In the genomic region with DNA sequence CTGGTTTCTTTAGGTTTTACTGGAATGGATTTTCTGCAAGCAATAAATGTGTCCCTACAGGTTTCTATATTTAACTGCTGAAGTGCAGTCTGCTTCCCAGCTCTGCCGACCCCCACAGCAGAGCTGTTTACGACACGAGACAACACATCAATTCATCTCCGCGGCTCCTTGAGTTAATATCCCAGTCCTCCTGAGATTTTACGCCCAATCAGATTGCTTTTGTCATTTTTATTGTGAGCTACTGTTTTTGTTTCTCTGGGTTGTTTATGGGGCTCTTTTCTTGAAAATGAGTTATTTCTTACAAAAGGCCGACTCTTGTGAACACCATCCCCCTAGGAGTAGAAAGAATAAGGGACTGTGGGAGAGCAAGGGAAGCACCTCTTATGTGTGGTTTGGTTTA, we compare ENCODE assay signal across 21 mouse cellular contexts. TPM values are rescaled to one million over a fixed set of nuclear protein-coding genes. Genes with fewer than 3 reads are reported as not detected.
DNase-seq lines count a peak whose midpoint lies in the region; ATAC-seq and TF ChIP-seq lines count a peak whose summit lies in the region.
"Had no signal": no experiment of that assay in that cellular context is flagged by ENCODE, and none has a peak within 500 bp of the region (broad histone marks: within the 10 kb centered on the region; RNA-seq: fewer than 3 reads in every experiment).

No protein-coding gene starts in this region.

- no peak overlapping the region for H3K9ac ChIP-seq in heart, postnatal 0 days (replicated peaks; ENCODE audit: low read depth, low read length)
- H3K9ac ChIP-seq in limb, embryonic 11.5 days (ENCODE audit: low read length): no peak overlapping the region
- H3K9ac ChIP-seq in neural tube, embryonic 13.5 days: no peak overlapping the region
- H3K9ac ChIP-seq: forebrain, embryonic 15.5 days; hindbrain, embryonic 12.5 days; liver, embryonic 14.5 days; lung, embryonic 15.5 days had no signal

- H3K9me3 ChIP-seq in heart, embryonic 10.5 days: no peaks in the 10 kb centered on the region
- H3K9me3 ChIP-seq in heart, postnatal 0 days (replicated peaks; ENCODE audit: control insufficient read depth, low read length): no peaks in the 10 kb centered on the region
- H3K9me3 ChIP-seq in limb, embryonic 11.5 days (ENCODE audit: control insufficient read depth, low read length): no peaks in the 10 kb centered on the region
- no peaks in the 10 kb centered on the region for H3K9me3 ChIP-seq in limb, embryonic 10.5 days (replicated peaks)
- no peaks in the 10 kb centered on the region for H3K9me3 ChIP-seq in neural tube, embryonic 13.5 days
- H3K9me3 ChIP-seq: forebrain, embryonic 15.5 days; hindbrain, embryonic 12.5 days; lung, embryonic 15.5 days had no signal

- no peak for TF ChIP-seq POLR2A in cerebellum, adult 2 months (IDR thresholded peaks at IDR 0.05; ENCODE audit: borderline replicate concordance, insufficient read depth, low read length)

- peak overlapping the region; percentile 29; the same call in 1 of the 2 replicates for H3K27ac ChIP-seq in heart, embryonic 10.5 days
- no peak overlapping the region for H3K27ac ChIP-seq in heart, postnatal 0 days (ENCODE audit: low read depth)
- H3K27ac ChIP-seq in limb, embryonic 11.5 days (replicated peaks; ENCODE audit: low read depth, low read length): no peak overlapping the region
- H3K27ac ChIP-seq in limb, embryonic 10.5 days: no peak overlapping the region
- peak overlapping the region; percentile 49; the same call in 1 of the 2 replicates for H3K27ac ChIP-seq in neural tube, embryonic 13.5 days (replicated peaks)
- no peak overlapping the region for H3K27ac ChIP-seq in cerebellum, adult 2 months (ENCODE audit: insufficient read depth, low read length)
- H3K27ac ChIP-seq: forebrain, embryonic 15.5 days; hindbrain, embryonic 12.5 days; liver, embryonic 14.5 days; lung, embryonic 15.5 days had no signal

- WGBS in heart, embryonic 10.5 days: 49% methylated on average over 7 of the region's 7 CpGs
- 34% methylated on average over 7 of the region's 7 CpGs for WGBS in heart, postnatal 0 days
- 9% methylated on average over 7 of the region's 7 CpGs for WGBS in limb, embryonic 11.5 days
- WGBS in limb, embryonic 10.5 days: 17% methylated on average over 7 of the region's 7 CpGs
- 9% methylated on average over 7 of the region's 7 CpGs for WGBS in neural tube, embryonic 13.5 days
- WGBS in cerebellum, adult 2 months: 60% methylated on average over 7 of the region's 7 CpGs

- no peak overlapping the region for H3K4me3 ChIP-seq in heart, embryonic 10.5 days
- no peak overlapping the region for H3K4me3 ChIP-seq in heart, postnatal 0 days (ENCODE audit: low read depth, low read length)
- H3K4me3 ChIP-seq in limb, embryonic 11.5 days (ENCODE audit: low read depth, low read length): no peak overlapping the region
- no peak overlapping the region for H3K4me3 ChIP-seq in limb, embryonic 10.5 days
- H3K4me3 ChIP-seq in neural tube, embryonic 13.5 days: no peak overlapping the region; the same call in 1 of the 2 replicates
- H3K4me3 ChIP-seq in cerebellum, adult 2 months (replicated peaks; ENCODE audit: insufficient read depth, low read depth, low read length): no peak overlapping the region
- H3K4me3 ChIP-seq: forebrain, embryonic 15.5 days; hindbrain, embryonic 12.5 days; lung, embryonic 15.5 days had no signal

- intact Hi-C loops in heart, postnatal 36 days (cut with DNase I): loop anchor here (5.0 kb wide), 1 partner anchor 70 kb away; the partner anchor contains the start of gene Tax1bp1

- TF ChIP-seq EP300 in heart, postnatal 0 days (IDR thresholded peaks at IDR 0.05; ENCODE audit: low read depth): no peak

- DNase-seq in heart, embryonic 10.5 days (ENCODE audit: low spot score): no peak
- DNase-seq in heart, postnatal 36 days: no peak
- DNase-seq in heart, postnatal 0 days (ENCODE audit: low spot score): no peak
- no peak for DNase-seq in heart, adult 8-10 months (ENCODE audit: low spot score)
- DNase-seq in limb, embryonic 11.5 days (ENCODE audit: low spot score): peak; percentile 49
- DNase-seq in limb, embryonic 10.5 days (ENCODE audit: low spot score): no peak
- no peak for DNase-seq in cerebellum, adult 2 months
- DNase-seq: adrenal gland, postnatal 10 days; cerebellum, postnatal 10 days; kidney, adult 18-20 months; lung, postnatal 4 days; right cerebral cortex, postnatal 25 days; thymus, adult 18-20 months had no signal

- no peaks in the 10 kb centered on the region for H3K36me3 ChIP-seq in heart, embryonic 10.5 days
- no peaks in the 10 kb centered on the region for H3K36me3 ChIP-seq in heart, postnatal 0 days (replicated peaks; ENCODE audit: control insufficient read depth, insufficient read depth, low read length)
- no peaks in the 10 kb centered on the region for H3K36me3 ChIP-seq in limb, embryonic 11.5 days (ENCODE audit: control insufficient read depth, insufficient read depth, low read length)
- H3K36me3 ChIP-seq in limb, embryonic 10.5 days: no peaks in the 10 kb centered on the region
- H3K36me3 ChIP-seq in neural tube, embryonic 13.5 days: no peaks in the 10 kb centered on the region
- H3K36me3 ChIP-seq: forebrain, embryonic 15.5 days; hindbrain, embryonic 12.5 days; lung, embryonic 15.5 days had no signal

- no peaks in the 10 kb centered on the region for H3K27me3 ChIP-seq in heart, embryonic 10.5 days (ENCODE audit: insufficient read depth, poor library complexity, severe bottlenecking)
- no peaks in the 10 kb centered on the region for H3K27me3 ChIP-seq in heart, postnatal 0 days (ENCODE audit: control insufficient read depth, insufficient read depth, low read length)
- H3K27me3 ChIP-seq in limb, embryonic 11.5 days (ENCODE audit: control insufficient read depth, insufficient read depth, low read length): no peaks in the 10 kb centered on the region
- peaks cover 33% of the 10 kb centered on the region for H3K27me3 ChIP-seq in limb, embryonic 10.5 days (ENCODE audit: low read depth, poor library complexity, severe bottlenecking)
- no peaks in the 10 kb centered on the region for H3K27me3 ChIP-seq in neural tube, embryonic 13.5 days
- H3K27me3 ChIP-seq in cerebellum, adult 2 months (ENCODE audit: control insufficient read depth, insufficient read depth, low read length): no peaks in the 10 kb centered on the region
- H3K27me3 ChIP-seq: forebrain, embryonic 15.5 days; hindbrain, embryonic 12.5 days; lung, embryonic 15.5 days; Patski had no signal

- ATAC-seq in heart, postnatal 0 days (ENCODE audit: insufficient read depth, low read depth): no peak
- no peak for ATAC-seq in limb, embryonic 11.5 days (ENCODE audit: insufficient number of reproducible peaks, low FRiP score, low TSS enrichment, low read depth)
- ATAC-seq in neural tube, embryonic 13.5 days (ENCODE audit: low read depth): no peak
- ATAC-seq: CD4-positive, CD25-positive, alpha-beta regulatory T cell, adult 4 months; forebrain, embryonic 15.5 days; Patski had no signal

- H3K4me2 ChIP-seq in heart, postnatal 0 days (ENCODE audit: low read depth, low read length): peak overlapping the region; percentile 31; the same call in 1 of the 2 replicates
- peak overlapping the region; percentile 15; the same call in 1 of the 2 replicates for H3K4me2 ChIP-seq in limb, embryonic 11.5 days (ENCODE audit: low read depth, severe bottlenecking)
- peak overlapping the region; percentile 38 for H3K4me2 ChIP-seq in neural tube, embryonic 13.5 days
- H3K4me2 ChIP-seq: forebrain, embryonic 15.5 days; hindbrain, embryonic 12.5 days; lung, embryonic 15.5 days; midbrain, embryonic 11.5 days had no signal

- H3K4me1 ChIP-seq in heart, embryonic 10.5 days: peaks cover 24% of the 10 kb centered on the region; the same call in 1 of the 2 replicates
- peaks cover 11% of the 10 kb centered on the region for H3K4me1 ChIP-seq in heart, postnatal 0 days (ENCODE audit: control insufficient read depth, insufficient read depth)
- 0 out of 2 replicates have a peak, but pooled peaks cover 11% of the 10 kb centered on the region for H3K4me1 ChIP-seq in limb, embryonic 11.5 days (ENCODE audit: control insufficient read depth, insufficient read depth, low read length)
- peaks cover 44% of the 10 kb centered on the region for H3K4me1 ChIP-seq in limb, embryonic 10.5 days
- peaks cover 35% of the 10 kb centered on the region for H3K4me1 ChIP-seq in neural tube, embryonic 13.5 days (replicated peaks)
- no peaks in the 10 kb centered on the region; the same call in 1 of the 2 replicates for H3K4me1 ChIP-seq in cerebellum, adult 2 months (ENCODE audit: control insufficient read depth, insufficient read depth, low read length)

- TF ChIP-seq CTCF in heart, postnatal 0 days (IDR thresholded peaks at IDR 0.05; ENCODE audit: low read depth): no peak
- no peak for TF ChIP-seq CTCF in cerebellum, adult 2 months (IDR thresholded peaks at IDR 0.05; ENCODE audit: borderline replicate concordance, insufficient read depth, low read depth, low read length)

RNA-seq across cellular contexts. Expression of gene Hibadh, which starts 2.0 kb away (rescaled TPM):
- 121 and 135 TPM in 2 replicates for polyA plus RNA-seq in heart, embryonic 10.5 days (2016; fragmentation: Nextera tagmentation; extraction: Ambion mirVana)
- 100 to 1,000 TPM; 243 to 261 TPM for total RNA-seq in heart, postnatal 36 days (2021)
- total RNA-seq in heart, postnatal 0 days (2014; rRNA removed; ENCODE audit: low replicate concordance): 82.2 and 111 TPM in 2 replicates
- polyA plus RNA-seq in heart, postnatal 0 days (2015; fragmentation: Nextera tagmentation; extraction: Ambion mirVana): 228 and 232 TPM in 2 replicates
- total RNA-seq in heart, adult 8-10 months (2022): 100 to 1,000 TPM; 253 to 275 (median 269) TPM
- polyA plus RNA-seq in limb, embryonic 11.5 days (2014; fragmentation: Nextera tagmentation; extraction: Ambion mirVana): 55.3 and 57.8 TPM in 2 replicates
- polyA plus RNA-seq in limb, embryonic 10.5 days (2016; fragmentation: Nextera tagmentation; extraction: Ambion mirVana): 64.2 and 68.7 TPM in 2 replicates
- polyA plus RNA-seq in neural tube, embryonic 13.5 days (2015; fragmentation: Nextera tagmentation; extraction: Ambion mirVana): 62.7 and 63.4 TPM in 2 replicates
- polyA plus RNA-seq in cerebellum, adult 2 months (2012; rRNA removed): 83.1 and 84.5 TPM in 2 replicates

Comparison
In these comparisons a context has a peak if more than half of its experiments do, and no peak if none do; other contexts are left out.
1. H3K27ac ChIP-seq: peak in heart, embryonic 10.5 days (single experiment) and neural tube, embryonic 13.5 days (single experiment); none in heart, postnatal 0 days (single experiment), limb, embryonic 11.5 days (single experiment), limb, embryonic 10.5 days (single experiment) and cerebellum, adult 2 months (single experiment).
2. Peak in every context shown above with its lines, with median percentiles within 50 percentile points of each other: H3K4me2 ChIP-seq.